Mouse (Mus musculus) layer of hippocampus, postnatal 10 days (tissue): ENCODE results near the gene Ikzf2. TPM values are rescaled to one million over a fixed set of nuclear protein-coding genes. Genes with fewer than 3 reads are reported as not detected.
A peak's percentile ranks its signal among the peaks of the same experiment; 100 is the strongest.

Experiments used
- DNase-seq, 2 experiments: peaks; one replicate each; pipeline ENCODE4 v3.0.0; 2021; ENCODE audit warnings: low spot score in 2 of 2
- total RNA-seq, 2 experiments: library from RNA; stranded (reverse); gene quantifications; 2 replicates each; pipeline ENCODE4 v1.2.3; 2021

The Ikzf2 gene
- total RNA-seq, 2 experiments from 2014 or later, result 6.4 to 6.6 TPM

DNA sequence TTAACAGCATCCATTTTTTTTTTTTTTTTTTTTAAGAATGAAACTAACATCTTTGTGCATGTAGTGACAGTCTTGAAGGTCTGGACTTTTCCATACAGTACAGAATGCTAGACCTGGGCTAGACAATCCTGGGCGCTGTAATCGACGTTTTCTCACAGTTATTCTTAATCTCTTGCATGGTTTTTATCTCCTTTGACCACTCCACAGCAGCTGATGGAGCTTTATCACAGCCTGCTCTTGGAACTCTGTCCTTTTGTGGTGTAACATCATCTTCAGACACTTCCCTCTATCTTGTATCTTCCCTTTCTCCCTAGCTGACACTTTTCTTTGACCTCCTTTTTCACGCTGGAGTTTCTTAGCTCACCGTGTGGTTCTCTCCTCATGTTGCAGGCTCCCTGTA, 170.9 kb downstream of the Ikzf2 start:
- no peak for DNase-seq

DNA sequence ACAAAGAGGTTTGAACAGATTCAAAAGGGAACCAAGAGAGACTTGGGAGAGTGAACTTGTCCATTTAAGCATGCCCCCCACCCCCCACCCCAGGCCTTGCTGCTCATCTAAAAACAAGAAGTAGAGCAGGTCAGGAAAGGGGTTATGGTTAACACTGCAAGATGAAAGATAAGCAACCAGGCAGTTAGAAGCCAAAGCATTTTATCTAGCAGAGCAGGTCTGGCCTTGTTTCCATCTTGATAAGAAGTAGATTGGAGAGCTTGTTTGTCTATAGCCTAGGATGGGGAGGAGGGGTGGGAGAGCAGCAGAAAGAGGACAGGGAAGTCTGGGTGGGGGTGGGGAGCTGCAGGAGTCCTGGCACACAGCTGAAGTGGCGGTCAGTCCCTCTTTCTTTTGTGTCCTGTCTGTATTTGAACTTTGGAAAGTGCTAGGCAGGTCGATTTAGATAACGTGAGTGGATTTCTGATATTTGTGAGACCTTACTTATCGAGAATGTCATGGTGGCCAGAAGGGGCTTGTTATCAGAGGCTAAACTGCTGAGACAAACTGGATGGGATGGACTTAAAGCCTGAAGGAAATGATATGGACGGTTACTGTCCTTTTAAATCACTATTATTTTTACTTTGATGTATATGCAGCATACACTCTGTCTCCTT, 173.3 kb downstream of the Ikzf2 start:
- no peak for DNase-seq

DNA sequence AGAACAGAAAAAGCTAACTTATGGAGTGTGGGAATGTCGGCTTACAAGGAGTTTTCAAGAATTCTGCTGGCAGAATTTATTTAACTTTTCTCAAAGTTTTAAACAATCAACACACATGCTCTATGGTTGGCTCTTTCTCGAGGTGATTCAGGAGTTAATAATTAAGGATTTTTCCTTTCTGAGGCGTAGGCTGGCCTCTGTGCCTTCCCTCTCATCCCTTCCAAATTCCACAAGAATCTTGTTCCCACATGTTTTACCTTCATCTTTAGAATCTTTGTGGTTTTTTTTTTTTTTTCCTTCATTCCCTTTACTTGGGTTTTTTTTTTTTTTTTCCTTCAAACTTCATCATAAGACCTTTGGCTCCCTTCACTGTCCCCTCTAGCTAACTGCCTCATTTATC, 178.8 kb downstream of the Ikzf2 start:
- DNase-seq, result no peak

DNA sequence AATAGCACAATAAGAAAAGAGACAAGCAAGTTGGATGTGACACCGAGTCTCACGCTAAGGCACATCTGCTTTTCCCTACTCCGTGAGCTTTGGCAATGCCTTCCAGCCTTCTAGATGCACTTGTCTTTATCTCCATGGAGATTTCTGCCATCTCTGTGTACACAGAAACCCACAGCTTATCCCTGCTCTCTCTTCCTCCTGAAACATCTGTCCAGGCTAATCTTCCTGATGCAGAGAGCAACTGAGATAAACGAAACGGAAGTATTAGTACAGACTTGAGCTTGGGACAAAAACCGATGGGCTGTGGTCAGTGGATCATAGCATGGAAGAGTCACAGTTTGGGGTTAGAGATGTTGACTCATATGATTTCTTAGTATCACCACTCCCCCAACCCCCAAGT, 179.5 kb downstream of the Ikzf2 start:
- DNase-seq, result no peak

DNA sequence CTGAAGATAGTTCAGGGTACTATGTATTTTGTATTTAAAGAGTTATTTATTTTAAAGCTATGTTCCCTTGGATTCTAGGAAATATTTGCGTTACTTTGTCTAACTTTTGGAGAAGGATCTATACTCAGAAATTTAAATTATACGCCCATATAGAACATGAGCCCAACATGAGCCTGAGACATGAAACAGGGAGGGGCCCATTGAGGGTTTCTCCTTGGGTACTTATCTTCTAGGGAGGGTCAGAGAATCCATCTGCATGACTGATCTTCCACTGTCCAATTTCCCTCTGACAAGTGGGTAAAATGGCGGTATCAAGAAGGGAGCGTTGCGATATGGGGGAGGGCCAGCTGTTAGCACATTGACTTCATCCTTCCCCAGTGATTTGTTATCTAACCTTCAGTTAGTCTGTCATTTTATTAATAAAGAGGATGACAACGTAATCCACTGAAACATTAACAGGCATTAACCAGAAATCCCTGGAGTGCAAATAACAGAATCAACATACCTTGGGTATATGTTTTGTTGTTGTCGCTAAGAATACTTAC, 180.4 kb downstream of the Ikzf2 start:
- no peak for DNase-seq

DNA sequence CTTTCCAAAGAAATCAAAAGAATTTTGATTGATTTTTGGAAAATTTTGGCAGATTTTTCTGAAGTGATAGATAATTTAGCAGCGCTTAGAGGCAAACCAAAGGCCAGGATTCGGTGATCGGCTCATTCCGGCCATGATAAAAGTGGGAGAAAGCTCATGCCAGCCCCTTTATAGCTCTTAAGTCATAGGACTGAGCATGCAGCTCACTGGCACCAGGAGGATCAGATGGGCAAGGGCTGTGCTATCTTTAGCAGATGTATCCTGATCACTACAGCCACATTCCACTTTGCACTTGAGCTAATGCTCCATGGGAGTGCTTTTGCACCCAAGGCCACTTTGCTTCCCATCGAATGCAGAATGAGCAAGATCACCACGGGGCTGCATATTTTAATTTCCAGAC, 181.0 kb downstream of the Ikzf2 start:
- DNase-seq, result no peak

DNA sequence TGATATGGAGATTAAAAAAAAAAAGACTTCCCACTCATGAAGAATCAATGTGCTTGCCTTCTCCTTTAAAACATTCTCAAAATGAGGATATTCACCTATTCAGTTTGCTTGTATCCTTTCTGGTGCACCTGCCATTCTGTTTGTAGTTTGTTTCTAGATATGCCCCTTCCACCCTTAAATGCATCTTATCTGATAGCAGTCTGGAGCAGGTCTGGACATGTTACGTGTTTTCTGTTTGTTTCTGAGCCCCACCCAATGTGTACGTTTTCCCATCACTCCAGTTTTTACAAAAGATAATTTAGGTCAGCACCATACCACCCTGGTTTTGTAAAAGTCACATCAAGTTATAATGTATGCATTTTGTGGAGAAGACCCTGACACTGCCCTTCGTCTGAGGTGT, 186.7 kb downstream of the Ikzf2 start:
- no peak for DNase-seq

DNA sequence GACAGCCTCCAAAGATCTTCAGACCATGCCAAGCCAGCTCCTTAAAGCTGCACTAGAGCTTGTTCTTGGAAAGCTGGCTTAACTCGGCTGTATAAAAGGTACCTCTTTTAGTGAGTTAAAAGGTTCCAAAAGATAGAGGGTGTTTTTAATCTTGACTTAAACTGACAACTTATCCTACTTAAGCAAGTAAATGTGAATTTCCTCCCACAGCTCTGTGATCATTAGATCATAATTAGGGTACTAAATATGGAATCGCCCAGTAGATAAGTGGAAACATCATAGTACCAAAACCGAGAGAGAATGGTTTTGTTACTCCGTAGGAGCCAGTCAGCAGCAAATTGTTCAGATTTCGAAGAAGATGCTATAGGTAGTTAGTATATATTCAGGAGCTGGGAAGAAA, 187.4 kb downstream of the Ikzf2 start:
- DNase-seq, result no peak

DNA sequence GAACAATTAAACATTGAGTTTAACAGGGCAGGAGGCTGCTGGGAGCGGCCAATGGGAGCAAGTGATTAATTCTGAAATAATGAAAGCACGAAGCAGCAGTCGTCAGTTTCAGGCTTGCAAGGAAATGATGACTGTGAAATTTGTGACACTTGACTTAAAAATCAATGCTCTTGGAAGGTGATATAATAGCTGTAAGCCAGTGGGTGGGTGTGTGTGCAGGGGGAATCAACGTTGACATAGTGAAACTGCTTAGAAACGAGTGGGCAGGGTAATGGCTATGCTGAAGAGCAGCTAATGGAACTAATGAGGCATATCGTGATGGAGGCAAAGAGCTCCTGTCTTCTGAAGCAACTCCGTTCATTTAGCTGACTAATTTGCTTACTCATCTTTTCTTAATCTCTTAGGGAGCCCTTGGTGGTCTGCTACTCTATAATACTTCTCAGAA, 188.2 kb downstream of the Ikzf2 start:
- DNase-seq, result peak in 1 of 2 experiments; percentile 15

DNA sequence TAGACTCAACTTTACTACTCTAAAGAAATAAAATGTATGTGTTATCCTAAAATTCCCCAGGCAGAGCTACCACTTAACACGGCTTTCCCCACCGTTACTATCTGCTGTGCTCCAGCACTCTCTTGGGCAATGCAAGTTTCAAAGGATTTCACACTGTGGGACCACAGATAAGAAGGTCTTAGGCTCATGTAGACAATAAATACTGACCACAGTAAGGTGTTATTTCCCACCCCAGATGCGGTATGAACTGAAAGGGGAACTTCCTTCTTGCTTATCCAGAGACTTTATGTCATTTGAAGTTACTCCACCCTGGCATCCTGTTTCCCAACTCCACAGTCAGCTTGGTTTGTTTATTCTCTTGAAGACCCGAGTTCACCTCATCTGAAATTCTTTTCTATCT, 191.0 kb downstream of the Ikzf2 start:
- DNase-seq, result no peak

DNA sequence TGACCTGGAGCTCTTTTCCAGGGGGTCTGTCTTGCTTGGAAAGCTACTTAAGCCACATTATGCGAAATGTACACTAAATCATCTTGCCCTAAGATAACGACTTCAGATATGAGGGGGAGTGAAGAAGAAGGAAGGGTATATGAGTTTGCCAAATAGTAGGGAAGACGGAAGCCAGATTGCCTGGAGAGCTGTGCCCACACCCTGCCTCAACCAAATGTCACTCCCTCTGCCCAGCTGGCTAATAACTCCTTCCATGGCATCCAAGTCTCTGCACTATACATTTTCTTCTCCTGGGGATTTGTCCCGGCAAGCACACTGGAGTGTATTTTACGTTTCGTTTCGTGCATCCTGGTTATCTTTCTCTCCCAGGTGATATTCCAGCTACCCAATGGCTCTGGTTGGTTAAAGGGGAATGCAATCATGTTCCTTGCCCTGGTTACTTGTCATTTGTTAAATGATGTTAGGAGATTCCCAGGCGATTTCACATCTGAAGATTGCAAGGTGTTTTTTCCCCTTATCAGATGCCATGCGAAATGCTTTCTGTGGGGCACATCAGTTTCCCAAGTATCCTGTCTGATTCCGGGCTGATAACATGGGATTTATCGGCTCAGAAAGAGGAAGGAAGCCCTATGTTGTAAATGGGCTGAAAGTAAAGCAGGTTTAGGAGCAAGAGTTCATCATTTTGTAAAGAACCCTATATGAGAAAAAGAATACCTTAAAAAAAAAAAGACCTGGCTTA, 193.6 kb downstream of the Ikzf2 start:
- peak in 1 of 2 experiments; percentile 15 for DNase-seq

DNA sequence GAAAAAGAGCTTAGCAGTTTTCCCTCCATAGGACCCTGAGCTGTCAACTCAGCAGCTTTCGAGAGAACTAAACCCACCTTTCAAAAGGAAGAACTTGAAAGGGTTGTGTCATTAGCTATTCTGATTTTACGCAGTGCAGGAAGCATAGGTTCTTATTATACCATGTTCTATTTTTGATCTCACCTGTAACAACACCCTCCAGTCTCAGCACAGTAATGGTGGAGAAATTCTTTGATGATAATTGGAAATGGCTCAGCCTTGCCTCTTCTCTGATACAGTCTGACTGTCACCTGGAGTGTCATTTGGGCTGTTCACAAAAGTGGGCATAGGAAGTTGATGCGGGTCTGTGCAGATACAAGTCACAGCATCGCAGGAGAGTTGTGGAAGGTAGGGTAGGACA, 195.0 kb downstream of the Ikzf2 start:
- DNase-seq, result no peak

DNA sequence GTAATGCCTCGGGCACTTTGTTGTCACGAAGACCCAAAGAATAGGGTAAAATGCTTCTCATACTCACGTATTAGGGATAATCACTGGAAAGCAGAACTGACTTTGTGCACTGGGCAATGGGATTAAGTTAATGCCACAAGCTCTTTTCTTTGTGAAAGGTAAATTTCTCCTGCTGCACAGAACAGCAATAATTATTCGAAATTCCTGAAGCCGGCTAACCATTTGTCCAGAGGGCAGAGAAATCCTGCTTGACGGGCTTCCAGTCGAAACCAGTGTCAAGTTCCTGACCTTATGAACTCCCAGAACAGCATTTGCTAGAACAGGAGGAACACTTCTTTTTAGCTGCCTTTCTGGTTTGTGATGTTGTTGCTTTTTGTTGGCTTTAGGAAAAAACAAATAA, 198.0 kb downstream of the Ikzf2 start:
- DNase-seq, result no peak

DNA sequence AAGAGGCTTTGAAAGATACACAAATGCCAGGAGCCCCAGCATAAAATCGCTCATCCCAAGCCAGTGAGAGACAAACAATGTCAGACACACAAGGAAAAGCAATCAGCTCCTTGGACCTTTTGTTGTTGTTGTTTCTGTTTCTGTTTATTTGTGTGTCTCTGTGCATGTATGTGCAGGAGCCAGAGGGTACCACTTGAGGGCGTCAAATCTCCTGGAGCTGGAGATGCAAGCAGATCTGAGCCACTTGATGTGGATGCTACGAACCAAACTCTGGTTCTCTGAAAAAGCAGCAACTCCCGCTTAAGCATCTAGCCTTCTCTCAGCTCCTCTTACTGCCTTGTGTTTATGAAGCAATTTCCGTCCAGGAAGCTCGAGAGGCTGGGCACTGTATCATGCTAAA, 198.4 kb downstream of the Ikzf2 start:
- DNase-seq, result no peak

Other genes with a start within 250 kb of the Ikzf2 start
- gene Spag16, start 139.7 kb upstream of the Ikzf2 start, total RNA-seq, result 1 to 10 TPM; 1.5 to 2.3 TPM